8 mouse cellular contexts compared by ENCODE assay signal in genomic region chr17:46644916-46645475, GRCm38 (mm10). TPM values are rescaled to one million over a fixed set of nuclear protein-coding genes. Genes with fewer than 3 reads are reported as not detected.
DNase-seq lines count a peak whose midpoint lies in the region; ATAC-seq and TF ChIP-seq lines count a peak whose summit lies in the region.

No protein-coding gene starts in this region.

- 10% methylated on average over 11 of the region's 11 CpGs for WGBS in limb, embryonic 11.5 days
- 7% methylated on average over 10 of the region's 11 CpGs for WGBS in midbrain, embryonic 12.5 days

- intact Hi-C loops in heart, postnatal 36 days (cut with DNase I), result loop anchor here (5.0 to 10.0 kb wide), 2 partner anchors 93 to 210 kb away; partner anchors contain the start of gene Bicral

- peaks cover 0 to 8% of the 10 kb centered on the region in 2 experiments; a peak in 1 of 4 replicates for H3K4me1 ChIP-seq in MEL (ENCODE audit: control insufficient read depth in 1 of 2, insufficient read depth in 2 of 2, low read length in 2 of 2)
- H3K4me1 ChIP-seq in cortical plate, adult 2 months (ENCODE audit: control insufficient read depth, insufficient read depth, low read length), result no peaks in the 10 kb centered on the region; the same call in 1 of the 2 replicates
- H3K4me1 ChIP-seq in limb, embryonic 11.5 days (ENCODE audit: control insufficient read depth, insufficient read depth, low read length), result peaks cover 11% of the 10 kb centered on the region; the same call in 1 of the 2 replicates
- peaks cover 29% of the 10 kb centered on the region for H3K4me1 ChIP-seq in midbrain, embryonic 12.5 days

- H3K27me3 ChIP-seq in MEL (ENCODE audit: control insufficient read depth in 1 of 2, insufficient read depth in 2 of 2, low read length in 2 of 2), result no peaks in the 10 kb centered on the region
- no peaks in the 10 kb centered on the region for H3K27me3 ChIP-seq in limb, embryonic 11.5 days (ENCODE audit: control insufficient read depth, insufficient read depth, low read length)
- no peaks in the 10 kb centered on the region for H3K27me3 ChIP-seq in midbrain, embryonic 12.5 days

- H3K4me2 ChIP-seq in limb, embryonic 11.5 days (ENCODE audit: low read depth, severe bottlenecking), result peak overlapping the region; percentile 91
- peak overlapping the region; percentile 94 for H3K4me2 ChIP-seq in midbrain, embryonic 12.5 days (replicated peaks)

- ATAC-seq in limb, embryonic 11.5 days (ENCODE audit: insufficient number of reproducible peaks, low FRiP score, low TSS enrichment, low read depth), result no peak
- ATAC-seq in midbrain, embryonic 12.5 days (ENCODE audit: low FRiP score, low read depth), result peak; percentile 1; the same call in 1 of the 2 replicates

- no peaks in the 10 kb centered on the region for H3K9me3 ChIP-seq in MEL (replicated peaks; ENCODE audit: insufficient read depth, low read length)
- no peaks in the 10 kb centered on the region; the same call in 1 of the 2 replicates for H3K9me3 ChIP-seq in limb, embryonic 11.5 days (ENCODE audit: control insufficient read depth, low read length)
- no peaks in the 10 kb centered on the region for H3K9me3 ChIP-seq in midbrain, embryonic 12.5 days

- H3K36me3 ChIP-seq in MEL (ENCODE audit: control insufficient read depth in 1 of 2, insufficient read depth in 2 of 2, low read length in 2 of 2), result peaks cover 0 to 7% of the 10 kb centered on the region in 2 experiments; a peak in 2 of 4 replicates
- no peaks in the 10 kb centered on the region for H3K36me3 ChIP-seq in limb, embryonic 11.5 days (ENCODE audit: control insufficient read depth, insufficient read depth, low read length)
- H3K36me3 ChIP-seq in midbrain, embryonic 12.5 days, result peaks cover 35% of the 10 kb centered on the region

- TF ChIP-seq CTCF in MEL (IDR thresholded peaks at IDR 0.05 in 2 of 3, conservative IDR thresholded peaks at IDR 0.05 in 1 of 3; ENCODE audit: control insufficient read depth in 1 of 3, insufficient read depth in 1 of 3, low read depth in 2 of 3, low read length in 3 of 3, poor library complexity in 1 of 3, severe bottlenecking in 1 of 3), result no peak
- TF ChIP-seq CTCF in cortical plate, adult 2 months (IDR thresholded peaks at IDR 0.05; ENCODE audit: extremely low read depth, insufficient read depth, low read length), result no peak

- TF ChIP-seq EP300 in MEL (IDR thresholded peaks at IDR 0.05; ENCODE audit: low read depth in 1 of 2, low read length in 2 of 2), result no peak

- peak overlapping the region; percentile 65 for H3K9ac ChIP-seq in MEL (ENCODE audit: control insufficient read depth, low read depth, low read length, poor library complexity, severe bottlenecking)
- H3K9ac ChIP-seq in limb, embryonic 11.5 days (ENCODE audit: low read length), result peak overlapping the region; percentile 61
- H3K9ac ChIP-seq in midbrain, embryonic 12.5 days (replicated peaks), result peak overlapping the region; percentile 77

- TF ChIP-seq POLR2A in MEL (IDR thresholded peaks at IDR 0.05; ENCODE audit: control insufficient read depth in 1 of 2, insufficient read depth in 1 of 2, low read depth in 1 of 2, low read length in 2 of 2, poor library complexity in 1 of 2), result no peak
- TF ChIP-seq POLR2A in cortical plate, adult 2 months (IDR thresholded peaks at IDR 0.05; ENCODE audit: extremely low read depth, insufficient read depth, low read length), result no peak

- H3K79me2 ChIP-seq in MEL (ENCODE audit: control insufficient read depth, insufficient read depth, low read length, poor library complexity), result peaks cover 7% of the 10 kb centered on the region

- no peak for TF ChIP-seq RAD21 in MEL (IDR thresholded peaks at IDR 0.05; ENCODE audit: low read depth, low read length)

- H3K4me3 ChIP-seq in MEL (ENCODE audit: control insufficient read depth in 1 of 2, insufficient read depth in 1 of 2, low read depth in 2 of 2, low read length in 2 of 2), result peak overlapping the region; percentile 70 to 72
- H3K4me3 ChIP-seq in cortical plate, adult 2 months (ENCODE audit: insufficient read depth, low read length), result peak overlapping the region; percentile 60
- H3K4me3 ChIP-seq in limb, embryonic 11.5 days (ENCODE audit: low read depth, low read length), result peak overlapping the region; percentile 91
- peak overlapping the region; percentile 72 for H3K4me3 ChIP-seq in midbrain, embryonic 12.5 days

- DNase-seq in 3134 (ENCODE audit: extremely low read depth, insufficient read length, low spot score) (peak; percentile 62), MEL (ENCODE audit: low read depth, low spot score) (no peak)
- DNase-seq in heart, postnatal 36 days, result peak; percentile 61 to 62
- no peak for DNase-seq in limb, embryonic 11.5 days (ENCODE audit: low spot score)
- DNase-seq in right cerebral cortex, postnatal 14 days, result no peak
- no peak for DNase-seq in left cerebral cortex, adult 18-20 months (ENCODE audit: low spot score in 2 of 2)

- H3K27ac ChIP-seq in MEL (ENCODE audit: control insufficient read depth, low read depth, low read length), result no peak overlapping the region
- no peak overlapping the region for H3K27ac ChIP-seq in cortical plate, adult 2 months (ENCODE audit: insufficient read depth, low read length)
- no peak overlapping the region for H3K27ac ChIP-seq in limb, embryonic 11.5 days (replicated peaks; ENCODE audit: low read depth, low read length)
- peak overlapping the region; percentile 49; the same call in 1 of the 2 replicates for H3K27ac ChIP-seq in midbrain, embryonic 12.5 days (replicated peaks)

TF ChIP-seq in MEL, 35 proteins besides CTCF, POLR2A, EP300 and RAD21:
- no peak for TF ChIP-seq NELFE (IDR thresholded peaks at IDR 0.05; ENCODE audit: low read depth, low read length)
- TF ChIP-seq CHD1 (IDR thresholded peaks at IDR 0.05; ENCODE audit: low read depth, low read length), result no peak
- no peak for TF ChIP-seq TCF12 (IDR thresholded peaks at IDR 0.05; ENCODE audit: low read depth, low read length)
- no peak for TF ChIP-seq MEF2A (IDR thresholded peaks at IDR 0.05; ENCODE audit: extremely low read depth, insufficient replicate concordance, low read depth, low read length, poor library complexity, severe bottlenecking)
- no peak for TF ChIP-seq RCOR1 (IDR thresholded peaks at IDR 0.05; ENCODE audit: low read depth, low read length)
- TF ChIP-seq POLR2AphosphoS2 (IDR thresholded peaks at IDR 0.05; ENCODE audit: low read length), result no peak
- TF ChIP-seq ZNF384 (IDR thresholded peaks at IDR 0.05; ENCODE audit: low read depth, low read length), result no peak

RNA-seq across cellular contexts. Expression of gene Klc4, which starts 0.8 kb away (rescaled TPM):
- 4.6 and 5.4 TPM in 2 replicates for total RNA-seq in MEL (2012; rRNA removed)
- 1 to 10 TPM in 1 of 2 experiments, not detected in 1; 9.5 TPM for polyA plus RNA-seq in MEL (2012; ENCODE audit: insufficient read depth in 1 of 2, insufficient read length in 2 of 2, low read depth in 1 of 2, low replicate concordance in 2 of 2, missing spikeins in 1 of 2)
- polyA plus RNA-seq in cortical plate, adult 2 months (2012; rRNA removed), result 20.0 and 20.6 TPM in 2 replicates
- total RNA-seq in heart, postnatal 36 days (2021), result 10 to 100 TPM; 24.5 to 29.1 TPM
- 23.8 and 25.7 TPM in 2 replicates for polyA plus RNA-seq in limb, embryonic 11.5 days (2014; fragmentation: Nextera tagmentation; extraction: Ambion mirVana)
- 43.6 and 44.7 TPM in 2 replicates for polyA plus RNA-seq in midbrain, embryonic 12.5 days (2016; fragmentation: Nextera tagmentation; extraction: Ambion mirVana)
- total RNA-seq in left cerebral cortex, adult 18-20 months (2021), result 10 to 100 TPM; 24.3 to 26.2 TPM

RNA-seq across cellular contexts. Expression of gene Mrpl2, which starts 1.0 kb away (rescaled TPM):
- total RNA-seq in MEL (2012; rRNA removed), result 224 and 237 TPM in 2 replicates
- 100 to 1,000 TPM in 1 of 2 experiments, not detected in 1; 207 TPM for polyA plus RNA-seq in MEL (2012; ENCODE audit: insufficient read depth in 1 of 2, insufficient read length in 2 of 2, low read depth in 1 of 2, low replicate concordance in 2 of 2, missing spikeins in 1 of 2)
- 46.2 and 52.6 TPM in 2 replicates for polyA plus RNA-seq in cortical plate, adult 2 months (2012; rRNA removed)
- total RNA-seq in heart, postnatal 36 days (2021), result 100 to 1,000 TPM; 130 to 134 TPM
- polyA plus RNA-seq in limb, embryonic 11.5 days (2014; fragmentation: Nextera tagmentation; extraction: Ambion mirVana), result 106 and 126 TPM in 2 replicates
- polyA plus RNA-seq in midbrain, embryonic 12.5 days (2016; fragmentation: Nextera tagmentation; extraction: Ambion mirVana), result 73.9 and 88.4 TPM in 2 replicates
- 10 to 100 TPM; 51.8 to 53.0 TPM for total RNA-seq in left cerebral cortex, adult 18-20 months (2021)

RNA-seq across cellular contexts. Expression of gene Cul7, which starts 5.1 kb away (rescaled TPM):
- 32.6 and 35.1 TPM in 2 replicates for total RNA-seq in MEL (2012; rRNA removed)
- polyA plus RNA-seq in MEL (2012; ENCODE audit: insufficient read depth in 1 of 2, insufficient read length in 2 of 2, low read depth in 1 of 2, low replicate concordance in 2 of 2, missing spikeins in 1 of 2), result 10 to 100 TPM; 35.8 to 45.8 TPM
- polyA plus RNA-seq in cortical plate, adult 2 months (2012; rRNA removed), result 25.8 and 27.4 TPM in 2 replicates
- total RNA-seq in heart, postnatal 36 days (2021), result 10 to 100 TPM; 20.7 to 23.8 TPM
- 34.6 and 36.3 TPM in 2 replicates for polyA plus RNA-seq in limb, embryonic 11.5 days (2014; fragmentation: Nextera tagmentation; extraction: Ambion mirVana)
- polyA plus RNA-seq in midbrain, embryonic 12.5 days (2016; fragmentation: Nextera tagmentation; extraction: Ambion mirVana), result 48.3 and 49.0 TPM in 2 replicates
- 10 to 100 TPM; 26.1 to 27.1 TPM for total RNA-seq in left cerebral cortex, adult 18-20 months (2021)

RNA-seq across cellular contexts. Expression of gene Ptk7, which starts 15.7 kb away (rescaled TPM):
- 0.04 and 0.39 TPM in 2 replicates for total RNA-seq in MEL (2012; rRNA removed)
- under 1 TPM in 1 of 2 experiments, not detected in 1; 0.10 TPM for polyA plus RNA-seq in MEL (2012; ENCODE audit: insufficient read depth in 1 of 2, insufficient read length in 2 of 2, low read depth in 1 of 2, low replicate concordance in 2 of 2, missing spikeins in 1 of 2)
- polyA plus RNA-seq in cortical plate, adult 2 months (2012; rRNA removed), result 6.5 and 6.8 TPM in 2 replicates
- total RNA-seq in heart, postnatal 36 days (2021), result 1 to 10 TPM; 2.7 to 4.0 TPM
- 50.3 and 60.4 TPM in 2 replicates for polyA plus RNA-seq in limb, embryonic 11.5 days (2014; fragmentation: Nextera tagmentation; extraction: Ambion mirVana)
- 57.1 and 63.4 TPM in 2 replicates for polyA plus RNA-seq in midbrain, embryonic 12.5 days (2016; fragmentation: Nextera tagmentation; extraction: Ambion mirVana)
- 10 to 100 TPM in 1 of 2 experiments, 1 to 10 TPM in 1; 9.5 to 10.1 TPM for total RNA-seq in left cerebral cortex, adult 18-20 months (2021)

RNA-seq across cellular contexts. Expression of gene Rrp36, which starts 29.2 kb away (rescaled TPM):
- 43.6 and 55.3 TPM in 2 replicates for total RNA-seq in MEL (2012; rRNA removed)
- 10 to 100 TPM in 1 of 2 experiments, not detected in 1; 51.2 TPM for polyA plus RNA-seq in MEL (2012; ENCODE audit: insufficient read depth in 1 of 2, insufficient read length in 2 of 2, low read depth in 1 of 2, low replicate concordance in 2 of 2, missing spikeins in 1 of 2)
- 28.1 and 29.5 TPM in 2 replicates for polyA plus RNA-seq in cortical plate, adult 2 months (2012; rRNA removed)
- total RNA-seq in heart, postnatal 36 days (2021), result 10 to 100 TPM in 1 of 2 experiments, 1 to 10 TPM in 1; 9.5 to 10.7 TPM
- 59.8 and 61.3 TPM in 2 replicates for polyA plus RNA-seq in limb, embryonic 11.5 days (2014; fragmentation: Nextera tagmentation; extraction: Ambion mirVana)
- 54.1 and 56.0 TPM in 2 replicates for polyA plus RNA-seq in midbrain, embryonic 12.5 days (2016; fragmentation: Nextera tagmentation; extraction: Ambion mirVana)
- 10 to 100 TPM; 17.1 to 17.2 TPM for total RNA-seq in left cerebral cortex, adult 18-20 months (2021)

Comparison
In these comparisons a context has a peak if more than half of its experiments do, and no peak if none do; other contexts are left out.
1. DNase-seq: peak in 3134 (single experiment) and heart, postnatal 36 days (2 of 2); none in MEL (single experiment), limb, embryonic 11.5 days (single experiment), right cerebral cortex, postnatal 14 days (single experiment) and left cerebral cortex, adult 18-20 months (0 of 2).
2. Peak in every context shown above with its lines, with median percentiles within 50 percentile points of each other: H3K4me3 ChIP-seq and H3K9ac ChIP-seq.